Mouse (Mus musculus) macrophage (primary cell): ENCODE measurements around the gene Hsd3b7. TPM values are rescaled to one million over a fixed set of nuclear protein-coding genes. Genes with fewer than 3 reads are reported as not detected.

ENCODE experiments used
- H3K27ac ChIP-seq: fragments of 350-480 bp; formaldehyde crosslinking; 2 replicates; pipeline ENCODE4 v1.9.0; 2021
- H3K36me3 ChIP-seq: fragments of 350-480 bp; formaldehyde crosslinking; 2 replicates; pipeline ENCODE4 v1.9.0; 2021; ENCODE audit errors: inconsistent target
- H3K4me3 ChIP-seq: fragments of 350-480 bp; formaldehyde crosslinking; 2 replicates; pipeline ENCODE4 v1.9.0; 2021; ENCODE audit errors: inconsistent target
- H3K79me2 ChIP-seq: fragments of 350-480 bp; formaldehyde crosslinking; 2 replicates; pipeline ENCODE4 v1.9.0; 2021; ENCODE audit errors: inconsistent target
- WGBS: methylation state at CpG from one replicate; pipeline ENCODE4 v1.1.7; 2026; ENCODE audit warnings: inconsistent platforms; ENCODE audit not compliant: missing documents; 5-methylcytosine and 5-hydroxymethylcytosine counted together
- polyA plus RNA-seq: library from polyadenylated mRNA; stranded (reverse); fragments of 250-400 nt; gene quantifications from 3 replicates; pipeline ENCODE4 v1.2.4, GENCODE M21; 2018; ENCODE audit warnings: inconsistent platforms

Hsd3b7 gene
- polyA plus RNA-seq, 1 experiment from 2014 or later: 14.9 TPM

DNA sequence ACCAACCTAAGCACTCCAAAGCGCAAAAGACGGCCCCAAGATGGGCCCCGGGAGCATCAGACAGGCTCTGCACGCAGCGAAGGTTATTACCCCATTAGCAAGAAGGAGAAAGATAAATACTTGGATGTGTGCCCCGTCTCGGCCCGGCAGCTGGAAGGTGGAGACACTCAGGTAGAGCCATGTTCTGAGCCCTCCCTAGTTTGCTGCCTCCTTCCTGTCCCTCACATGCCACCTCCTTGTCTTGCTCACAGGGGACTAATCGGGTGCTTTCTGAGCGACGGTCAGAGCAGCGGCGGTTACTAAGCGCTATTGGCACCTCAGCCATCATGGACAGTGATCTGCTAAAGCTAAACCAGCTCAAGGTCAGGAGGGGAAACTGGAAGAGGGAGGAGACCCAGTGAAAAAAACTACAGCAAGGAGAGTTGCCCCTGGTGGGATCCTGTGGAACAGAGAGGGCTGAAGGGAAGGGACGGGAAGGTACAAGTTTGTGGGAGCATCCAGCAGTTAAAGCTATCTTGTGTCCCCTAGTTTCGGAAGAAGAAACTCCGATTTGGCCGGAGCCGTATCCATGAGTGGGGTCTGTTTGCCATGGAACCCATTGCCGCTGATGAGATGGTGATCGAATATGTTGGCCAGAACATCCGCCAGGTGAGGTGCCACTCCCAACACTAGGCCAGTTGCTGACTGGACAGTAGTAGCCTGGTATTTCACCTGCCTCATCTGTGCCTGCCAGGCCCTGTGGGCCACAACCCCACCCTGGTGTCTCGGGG, 3.1 kb upstream of the Hsd3b7 start:
- peaks cover 62% of the 10 kb centered on the region for H3K36me3 ChIP-seq
- peaks cover 10% of the 10 kb centered on the region; the same call in 1 of the 2 replicates for H3K79me2 ChIP-seq
- no peak overlapping the region for H3K4me3 ChIP-seq
- 91% methylated on average over 23 of the region's 23 CpGs for WGBS
- no peak overlapping the region for H3K27ac ChIP-seq

DNA sequence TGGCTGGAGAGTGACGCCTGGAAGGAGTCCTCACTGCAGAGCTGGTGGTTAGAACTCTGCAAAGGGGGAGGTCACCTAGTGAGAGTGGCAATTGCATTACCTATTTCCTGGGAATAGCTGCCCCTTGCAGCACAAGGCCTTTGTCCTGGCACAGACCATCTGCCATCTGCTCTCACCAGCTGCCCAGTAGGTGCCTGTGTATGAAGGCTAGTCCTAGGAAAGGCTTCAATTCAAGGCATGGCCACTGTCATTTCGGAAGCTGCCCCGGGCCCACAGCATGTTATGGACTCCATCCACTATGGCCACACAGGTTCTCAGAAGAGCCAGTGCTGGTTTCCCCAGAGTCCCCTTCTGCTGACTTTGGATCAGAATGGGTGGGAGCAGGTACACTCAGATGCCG, 1.8 kb upstream of the Hsd3b7 start:
- Histone ChIP-seq H3K4me3 (no peak overlapping the region), H3K36me3 (peaks cover 68% of the 10 kb centered on the region)

DNA sequence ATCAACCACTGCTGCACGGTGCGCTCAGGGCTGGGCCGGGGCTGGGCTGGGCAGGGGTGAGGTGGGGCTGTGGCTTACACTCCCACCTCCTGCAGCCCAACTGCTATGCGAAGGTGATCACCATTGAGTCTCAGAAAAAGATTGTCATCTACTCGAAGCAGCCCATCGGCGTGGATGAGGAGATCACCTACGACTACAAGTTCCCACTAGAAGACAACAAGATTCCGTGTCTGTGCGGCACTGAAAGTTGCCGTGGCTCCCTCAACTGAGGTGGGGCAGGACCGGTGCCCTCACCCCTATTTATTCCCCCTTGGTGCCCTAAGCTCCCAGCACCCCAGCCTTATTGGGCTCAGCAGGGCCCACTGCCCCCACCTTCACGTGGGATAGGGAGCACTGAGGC, 1.2 kb upstream of the Hsd3b7 start:
- Histone ChIP-seq H3K27ac (no peak overlapping the region), H3K79me2 (peaks cover 10% of the 10 kb centered on the region; the same call in 1 of the 2 replicates), H3K36me3 (peaks cover 65% of the 10 kb centered on the region), H3K4me3 (no peak overlapping the region)
- 88% methylated on average over 13 of the region's 13 CpGs for WGBS

More for the DNA sequence above, 1.8 kb upstream of the Hsd3b7 start:
- Histone ChIP-seq H3K79me2 (peaks cover 10% of the 10 kb centered on the region; the same call in 1 of the 2 replicates), H3K27ac (no peak overlapping the region)
- 95% methylated on average over 4 of the region's 4 CpGs for WGBS

DNA sequence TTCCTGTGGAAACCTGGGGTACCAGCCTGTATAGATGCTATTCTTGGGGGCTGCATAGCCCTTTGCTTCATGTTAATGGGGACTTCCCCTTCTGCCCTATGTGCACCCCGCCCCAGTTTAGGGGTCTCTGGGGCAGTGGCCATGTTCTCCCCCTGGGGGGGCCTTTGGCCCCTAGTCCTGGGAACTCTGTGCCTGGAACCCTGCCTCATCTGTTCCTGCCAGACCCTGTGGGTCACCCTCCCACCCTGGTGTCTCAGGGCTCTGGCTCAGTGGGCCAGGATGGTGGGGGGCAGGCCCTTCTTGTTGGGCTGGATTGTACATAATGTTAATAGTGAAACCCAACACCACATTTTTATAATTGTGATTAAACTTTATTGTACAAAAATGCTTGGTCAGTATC, 666 bp upstream of the Hsd3b7 start:
- WGBS: 33% methylated on average over 1 of the region's 1 CpGs
- Histone ChIP-seq H3K4me3 (no peak overlapping the region), H3K79me2 (peaks cover 10% of the 10 kb centered on the region; the same call in 1 of the 2 replicates), H3K27ac (no peak overlapping the region), H3K36me3 (peaks cover 63% of the 10 kb centered on the region)

DNA sequence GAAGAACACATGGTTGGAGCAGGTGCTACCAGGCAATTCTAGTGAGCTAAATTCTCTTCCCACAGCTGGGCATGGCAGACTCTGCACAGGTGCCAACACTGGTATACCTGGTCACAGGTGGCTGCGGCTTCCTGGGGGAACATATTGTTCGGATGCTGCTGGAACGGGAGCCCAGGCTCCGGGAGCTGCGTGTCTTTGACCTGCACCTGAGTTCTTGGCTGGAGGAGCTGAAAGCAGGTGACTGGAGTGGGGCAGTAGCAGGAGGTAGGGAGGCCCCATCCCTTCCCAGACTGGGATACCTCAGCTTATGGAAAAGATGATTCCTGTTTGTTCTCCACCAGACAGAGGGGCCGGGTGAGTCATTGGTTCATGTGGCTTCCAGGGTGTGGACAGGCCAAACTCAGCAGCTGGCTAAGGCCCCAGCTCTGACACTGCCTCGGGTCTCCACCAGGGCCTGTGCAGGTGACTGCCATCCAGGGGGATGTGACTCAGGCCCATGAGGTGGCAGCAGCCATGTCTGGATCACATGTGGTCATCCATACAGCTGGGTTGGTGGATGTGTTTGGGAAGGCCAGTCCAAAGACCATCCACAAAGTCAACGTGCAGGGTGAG, 712 bp downstream of the Hsd3b7 start:
- Histone ChIP-seq H3K27ac (peak overlapping the region; percentile 68), H3K79me2 (peaks cover 10% of the 10 kb centered on the region; the same call in 1 of the 2 replicates), H3K36me3 (peaks cover 49% of the 10 kb centered on the region), H3K4me3 (peak overlapping the region; percentile 47)
- WGBS: 79% methylated on average over 8 of the region's 8 CpGs

DNA sequence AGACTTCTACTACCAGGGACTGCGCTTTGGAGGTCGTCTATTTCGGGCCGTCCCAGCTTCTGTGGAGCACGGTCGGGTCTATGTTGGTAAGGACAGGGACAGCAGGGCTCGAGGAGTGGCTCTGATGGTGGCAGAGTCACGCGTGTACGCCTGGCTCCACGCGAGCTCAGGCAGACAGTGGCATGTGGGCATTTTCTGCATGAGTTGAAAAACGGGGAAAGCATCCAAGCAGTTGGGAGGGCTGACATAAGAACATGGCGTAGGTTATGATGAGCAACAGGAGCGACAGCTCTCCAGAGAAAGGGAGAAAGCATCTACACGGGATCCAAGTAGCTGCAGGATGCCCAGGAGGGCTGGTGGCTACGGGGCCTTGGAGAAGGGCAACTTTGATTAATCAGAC, 1.9 kb downstream of the Hsd3b7 start:
- 93% methylated on average over 17 of the region's 17 CpGs for WGBS
- Histone ChIP-seq H3K79me2 (peaks cover 10% of the 10 kb centered on the region; the same call in 1 of the 2 replicates), H3K4me3 (no peak overlapping the region), H3K27ac (no peak overlapping the region), H3K36me3 (peaks cover 37% of the 10 kb centered on the region)

DNA sequence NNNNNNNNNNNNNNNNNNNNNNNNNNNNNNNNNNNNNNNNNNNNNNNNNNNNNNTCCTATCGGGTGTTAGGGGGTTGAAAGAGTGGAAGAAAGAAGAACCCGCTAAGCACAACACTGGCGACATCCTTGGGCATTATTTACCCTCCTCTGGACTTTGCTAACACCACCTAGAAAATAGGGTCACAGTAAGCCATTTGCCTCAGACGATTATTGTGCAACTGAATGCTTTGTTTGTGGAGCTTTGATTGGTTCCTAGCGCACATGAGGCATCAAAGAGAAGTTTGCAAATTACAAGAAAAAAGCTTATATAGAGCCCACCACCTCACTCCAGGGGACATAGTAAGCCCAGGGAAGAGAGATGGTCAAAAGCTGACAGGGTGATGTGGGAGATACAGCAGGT, 8.4 kb downstream of the Hsd3b7 start:
- H3K4me3 ChIP-seq: no peak overlapping the region
- no peaks in the 10 kb centered on the region for H3K79me2 ChIP-seq
- no peak overlapping the region for H3K27ac ChIP-seq
- 67% methylated on average over 5 of the region's 5 CpGs for WGBS
- no peaks in the 10 kb centered on the region for H3K36me3 ChIP-seq

DNA sequence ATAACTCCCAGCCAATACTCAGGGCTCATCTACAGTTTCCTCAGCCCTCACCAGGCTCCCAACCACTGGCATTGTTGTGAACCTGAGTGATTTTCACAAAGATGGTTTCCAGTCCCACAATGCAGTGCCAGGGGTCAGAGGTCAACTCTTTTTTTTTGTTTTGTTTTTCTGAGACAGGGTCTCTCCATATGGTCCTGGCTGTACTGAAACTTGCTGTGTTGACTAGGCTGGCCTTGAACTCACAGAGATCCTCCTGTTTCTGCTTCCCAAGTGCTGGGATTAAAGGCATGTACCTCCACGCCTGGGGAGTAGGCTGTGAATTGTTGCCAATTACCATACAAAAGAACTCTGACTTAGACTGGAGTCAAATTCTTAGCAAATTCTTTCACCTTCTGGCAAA, 9.4 kb downstream of the Hsd3b7 start:
- H3K4me3 ChIP-seq: no peak overlapping the region
- H3K27ac ChIP-seq: no peak overlapping the region
- WGBS: 100% methylated on average over 1 of the region's 1 CpGs
- H3K79me2 ChIP-seq: no peaks in the 10 kb centered on the region
- no peaks in the 10 kb centered on the region for H3K36me3 ChIP-seq

DNA sequence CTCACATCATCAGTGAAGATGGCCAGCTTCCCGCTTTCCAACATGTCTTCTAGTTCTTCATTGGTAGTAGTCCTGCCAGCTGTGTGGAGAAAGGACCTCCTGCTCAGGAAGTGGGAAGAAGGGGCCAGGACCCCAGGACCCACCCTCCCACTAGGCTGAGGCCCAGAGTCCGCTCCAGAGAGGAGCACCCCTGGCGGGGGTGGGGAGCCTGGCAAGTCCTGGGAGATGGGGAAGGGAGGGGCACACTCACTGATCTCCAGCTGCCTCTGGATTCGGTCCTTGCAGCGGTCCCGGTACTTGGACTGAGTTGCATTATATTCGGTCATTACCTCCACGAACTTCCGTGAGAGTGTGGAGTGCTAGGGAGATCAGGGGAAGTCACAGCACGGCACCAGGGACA, 10.2 kb downstream of the Hsd3b7 start:
- Histone ChIP-seq H3K27ac (no peak overlapping the region), H3K4me3 (no peak overlapping the region), H3K79me2 (no peaks in the 10 kb centered on the region), H3K36me3 (no peaks in the 10 kb centered on the region)
- 89% methylated on average over 9 of the region's 10 CpGs for WGBS

DNA sequence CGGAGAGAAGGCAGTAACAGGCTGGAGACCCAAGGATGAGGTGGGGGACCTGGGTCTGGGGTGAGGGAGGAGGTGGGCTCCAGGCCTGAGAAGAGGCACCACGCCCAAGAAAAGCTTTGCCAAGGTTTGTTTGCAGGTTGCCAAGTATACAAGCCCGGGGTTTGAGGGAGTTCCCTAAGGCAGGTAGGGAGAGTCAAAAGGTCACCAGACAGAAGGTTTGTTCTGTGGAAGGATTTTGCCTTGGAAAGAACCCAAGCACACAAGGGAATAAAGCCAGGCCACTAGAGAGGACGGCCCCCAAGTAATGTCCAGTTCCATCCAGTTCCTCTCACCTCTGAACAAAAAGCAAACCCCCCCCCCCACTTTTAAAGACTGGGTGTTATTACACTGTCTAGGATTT, 10.8 kb downstream of the Hsd3b7 start:
- 84% methylated on average over 4 of the region's 4 CpGs for WGBS
- no peaks in the 10 kb centered on the region for H3K36me3 ChIP-seq
- no peaks in the 10 kb centered on the region for H3K79me2 ChIP-seq
- no peak overlapping the region for H3K27ac ChIP-seq
- no peak overlapping the region for H3K4me3 ChIP-seq

DNA sequence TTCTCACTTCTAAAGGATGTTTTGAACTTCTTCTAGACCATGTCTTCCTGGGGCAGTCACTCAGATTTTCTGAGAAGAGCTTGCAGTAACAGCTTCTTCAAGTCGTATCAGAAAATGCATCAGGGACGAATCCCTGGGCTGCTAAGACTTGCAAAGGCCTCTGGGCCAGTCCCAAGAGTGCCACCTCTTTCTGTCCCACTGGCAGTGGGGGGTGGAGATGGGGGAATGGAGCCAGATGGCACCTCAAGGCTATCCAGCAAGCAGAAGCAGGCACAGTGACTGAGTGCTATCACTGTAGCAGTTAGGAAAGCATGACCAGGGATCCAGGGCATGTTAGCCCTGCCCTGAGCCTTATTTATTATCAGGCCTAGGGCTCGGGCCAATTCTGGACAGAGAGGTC, 11.9 kb downstream of the Hsd3b7 start:
- H3K4me3 ChIP-seq: no peak overlapping the region
- H3K36me3 ChIP-seq: no peaks in the 10 kb centered on the region
- H3K27ac ChIP-seq: no peak overlapping the region
- 96% methylated on average over 3 of the region's 3 CpGs for WGBS
- no peaks in the 10 kb centered on the region for H3K79me2 ChIP-seq

DNA sequence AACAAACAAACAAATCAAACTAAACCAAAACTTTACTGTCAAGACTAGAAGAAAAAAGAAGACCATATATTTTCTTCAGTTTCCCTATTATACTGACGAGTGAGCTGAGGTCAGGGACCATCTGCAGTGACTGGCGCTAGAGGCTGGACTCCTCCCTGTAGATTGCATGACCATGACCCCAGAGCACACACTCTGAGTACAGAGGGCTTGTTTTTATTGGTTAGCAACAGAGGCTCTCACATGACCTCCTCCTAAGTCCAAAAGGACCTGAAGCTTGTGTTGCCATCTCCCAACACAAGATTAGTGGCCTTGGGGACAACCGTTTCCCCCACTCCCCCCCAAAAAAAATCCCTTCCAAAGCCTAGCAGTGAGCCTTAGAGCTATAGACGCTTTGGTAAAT, 13.4 kb downstream of the Hsd3b7 start:
- H3K27ac ChIP-seq: no peak overlapping the region
- H3K79me2 ChIP-seq: no peaks in the 10 kb centered on the region
- no peak overlapping the region for H3K4me3 ChIP-seq
- H3K36me3 ChIP-seq: no peaks in the 10 kb centered on the region
- WGBS: 88% methylated on average over 4 of the region's 4 CpGs

DNA sequence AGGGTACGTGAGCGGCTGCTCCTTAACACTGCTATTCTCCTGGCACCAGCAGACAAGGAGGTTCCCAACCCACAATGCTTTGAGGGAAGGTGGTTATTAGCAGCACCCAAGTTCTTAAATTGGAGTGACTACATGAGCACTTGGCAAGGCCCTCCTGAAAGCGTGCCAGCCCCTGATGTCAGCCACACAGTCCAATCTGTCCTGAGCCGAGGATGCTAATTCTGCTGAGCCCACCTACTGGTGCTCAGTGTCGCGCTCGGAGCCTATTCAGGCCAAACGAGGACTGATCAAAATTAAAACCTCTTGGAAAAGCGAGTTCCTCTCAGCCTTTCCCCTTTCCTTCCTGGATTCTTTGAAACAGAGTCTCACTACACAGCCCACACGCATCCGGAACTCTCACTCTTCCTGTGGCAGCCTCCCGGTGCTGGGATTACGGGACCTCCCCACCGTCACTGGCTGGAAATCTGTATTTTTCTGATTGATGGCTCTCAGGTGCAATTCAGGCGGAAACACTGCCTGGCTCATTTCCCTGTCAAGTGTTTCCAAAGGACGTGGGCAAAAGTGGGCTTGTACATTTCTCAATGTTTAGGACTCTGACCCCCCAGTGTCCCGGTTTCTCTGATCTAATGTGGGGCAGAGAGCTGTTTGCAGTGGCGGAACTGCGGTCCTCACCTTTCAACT, 14.0 kb downstream of the Hsd3b7 start:
- H3K27ac ChIP-seq: no peak overlapping the region
- H3K4me3 ChIP-seq: no peak overlapping the region
- 95% methylated on average over 19 of the region's 19 CpGs for WGBS
- H3K79me2 ChIP-seq: no peaks in the 10 kb centered on the region
- H3K36me3 ChIP-seq: no peaks in the 10 kb centered on the region

DNA sequence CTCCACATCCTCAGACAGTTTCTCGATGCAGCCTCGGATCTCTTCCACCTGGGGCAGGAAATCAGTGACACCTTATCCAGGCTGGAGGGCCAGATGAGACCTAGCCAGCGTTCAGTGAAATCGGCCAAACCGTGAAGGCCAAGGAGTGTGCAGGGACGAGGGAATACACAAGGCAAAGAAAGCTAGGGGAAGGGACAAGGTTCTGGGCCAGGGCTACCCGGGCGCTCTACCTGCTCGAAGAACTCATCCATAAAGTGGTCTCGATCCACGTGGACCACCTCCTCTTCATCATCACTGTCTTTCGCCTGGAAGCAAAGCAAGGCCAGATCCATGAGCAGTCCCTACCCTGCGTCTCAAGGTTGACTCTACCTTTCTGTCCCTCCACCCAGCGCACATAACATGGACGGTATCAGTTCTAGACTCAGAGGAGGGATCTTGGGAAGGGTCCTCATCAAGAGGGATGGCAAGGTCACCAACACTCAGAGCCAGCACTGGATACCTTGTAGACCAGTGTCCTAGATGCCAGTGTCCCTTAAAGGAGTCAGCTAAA, 14.8 kb downstream of the Hsd3b7 start:
- H3K27ac ChIP-seq: no peak overlapping the region
- H3K4me3 ChIP-seq: no peak overlapping the region
- H3K79me2 ChIP-seq: no peaks in the 10 kb centered on the region
- H3K36me3 ChIP-seq: no peaks in the 10 kb centered on the region
- WGBS: 92% methylated on average over 14 of the region's 15 CpGs
